Mouse (Mus musculus) mouse trophoblast stem cell (cell line): Measurements from ENCODE around the gene Rtl1.

ENCODE experiments used
- in situ Hi-C, 2 experiments: fragments of 300-500 bp; cut with MseI, MboI; formaldehyde crosslinking; loops; 2 replicates in 1 of 2; 3 replicates in 1 of 2; pipeline ENCODE4 v1.15.1; 2025

Rtl1 gene

GRCm38 (mm10) chr12:109600230-109600629, at the start of gene Rtl1:
TSS of gene Rtl1 (minus strand) at chr12:109600330.
- in situ Hi-C loops, result no loop called here

GRCm38 (mm10) chr12:109640560-109641167, 40.5 kb upstream of the Rtl1 start:
- in situ Hi-C loops, result no loop called here

GRCm38 (mm10) chr12:109632035-109632434, 31.9 kb upstream of the Rtl1 start:
- in situ Hi-C loops, result no loop called here

- in situ Hi-C loops, result no loop called here
Observed at GRCm38 (mm10) chr12:109628887-109629286, 28.8 kb upstream of the Rtl1 start.

- in situ Hi-C loops, result no loop called here
Observed at GRCm38 (mm10) chr12:109626910-109627309, 26.8 kb upstream of the Rtl1 start.

GRCm38 (mm10) chr12:109620196-109620595, 20.1 kb upstream of the Rtl1 start:
- in situ Hi-C loops, result no loop called here

GRCm38 (mm10) chr12:109617993-109618392, 17.9 kb upstream of the Rtl1 start:
- in situ Hi-C loops, result no loop called here

- in situ Hi-C loops, result no loop called here
Observed at GRCm38 (mm10) chr12:109617126-109617525, 17.0 kb upstream of the Rtl1 start.

GRCm38 (mm10) chr12:109615371-109615770, 15.2 kb upstream of the Rtl1 start:
- in situ Hi-C loops, result no loop called here

- in situ Hi-C loops, result no loop called here
Observed at GRCm38 (mm10) chr12:109614416-109614815, 14.3 kb upstream of the Rtl1 start.

- in situ Hi-C loops, result no loop called here
Observed at GRCm38 (mm10) chr12:109612392-109613385, 12.6 kb upstream of the Rtl1 start.

GRCm38 (mm10) chr12:109608576-109609440, 8.7 kb upstream of the Rtl1 start:
- in situ Hi-C loops, result no loop called here

GRCm38 (mm10) chr12:109607953-109608352, 7.8 kb upstream of the Rtl1 start:
- in situ Hi-C loops, result no loop called here

GRCm38 (mm10) chr12:109607191-109607590, 7.1 kb upstream of the Rtl1 start:
- in situ Hi-C loops, result no loop called here

GRCm38 (mm10) chr12:109604982-109605721, 5.0 kb upstream of the Rtl1 start:
- in situ Hi-C loops, result no loop called here

GRCm38 (mm10) chr12:109598551-109599250, 1.4 kb downstream of the Rtl1 start:
- in situ Hi-C loops, result no loop called here

- in situ Hi-C loops, result no loop called here
Observed at GRCm38 (mm10) chr12:109596726-109597125, 3.4 kb downstream of the Rtl1 start.

- in situ Hi-C loops, result no loop called here
Observed at GRCm38 (mm10) chr12:109596232-109596631, 3.9 kb downstream of the Rtl1 start.

GRCm38 (mm10) chr12:109595753-109596152, 4.4 kb downstream of the Rtl1 start:
- in situ Hi-C loops, result no loop called here

- in situ Hi-C loops, result no loop called here
Observed at GRCm38 (mm10) chr12:109594961-109595360, 5.2 kb downstream of the Rtl1 start.
